In the genomic region with DNA sequence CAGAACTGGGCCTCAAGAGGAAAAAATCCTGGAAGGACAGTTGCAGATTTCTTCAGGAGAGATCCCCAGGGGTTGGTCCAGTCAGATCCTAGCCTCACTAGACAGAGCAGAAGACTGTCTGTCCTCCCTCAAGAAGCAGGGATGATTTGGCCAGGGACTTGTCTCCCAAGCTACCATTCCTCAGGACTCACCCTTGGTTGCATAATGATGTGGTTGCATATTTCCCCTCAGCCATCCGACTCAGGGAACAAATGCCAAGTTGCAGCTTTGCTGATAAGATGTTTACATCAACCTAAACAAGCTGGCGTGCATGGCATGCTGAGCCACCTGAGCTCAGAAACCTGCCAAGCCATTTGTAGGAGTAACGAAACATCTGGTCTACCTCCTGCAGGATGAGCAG, we compare ENCODE assay signal across 25 mouse cellular contexts. TPM values are rescaled to one million over a fixed set of nuclear protein-coding genes. Genes with fewer than 3 reads are reported as not detected.
A peak's percentile ranks its signal among the peaks of the same experiment; 100 is the strongest.
DNase-seq lines count a peak whose midpoint lies in the region; ATAC-seq and TF ChIP-seq lines count a peak whose summit lies in the region.
"Had no signal": no experiment of that assay in that cellular context is flagged by ENCODE, and none has a peak within 500 bp of the region (broad histone marks: within the 10 kb centered on the region; RNA-seq: fewer than 3 reads in every experiment).

No protein-coding gene starts in this region.

- WGBS in lung, adult 2 months = 50% methylated on average over 3 of the region's 3 CpGs
- WGBS in lung, embryonic 16.5 days = 45% methylated on average over 3 of the region's 3 CpGs
- WGBS in midbrain, embryonic 11.5 days = 91% methylated on average over 3 of the region's 3 CpGs
- 82% methylated on average over 3 of the region's 3 CpGs for WGBS in midbrain, postnatal 0 days
- 60% methylated on average over 3 of the region's 3 CpGs for WGBS in intestine, embryonic 15.5 days

- H3K9ac ChIP-seq in lung, embryonic 16.5 days (ENCODE audit: low read length) = no peak overlapping the region
- no peak overlapping the region for H3K9ac ChIP-seq in midbrain, embryonic 11.5 days (ENCODE audit: low read length)
- no peak overlapping the region for H3K9ac ChIP-seq in midbrain, postnatal 0 days (replicated peaks; ENCODE audit: low read length, poor library complexity, severe bottlenecking)
- H3K9ac ChIP-seq in intestine, embryonic 15.5 days = no peak overlapping the region
- H3K9ac ChIP-seq: embryonic facial prominence, embryonic 13.5 days; forebrain, embryonic 13.5 days; heart, embryonic 12.5 days; heart, embryonic 15.5 days; hindbrain, embryonic 14.5 days had no signal

- H3K4me1 ChIP-seq in lung, adult 2 months (ENCODE audit: control insufficient read depth, insufficient read depth, low read length) = peaks cover 3% of the 10 kb centered on the region; the same call in 1 of the 2 replicates
- peaks cover 12% of the 10 kb centered on the region for H3K4me1 ChIP-seq in lung, embryonic 16.5 days (replicated peaks; ENCODE audit: control insufficient read depth, insufficient read depth, low read length)
- no peaks in the 10 kb centered on the region for H3K4me1 ChIP-seq in midbrain, embryonic 11.5 days (ENCODE audit: control insufficient read depth, insufficient read depth, low read length)
- no peaks in the 10 kb centered on the region for H3K4me1 ChIP-seq in midbrain, postnatal 0 days (ENCODE audit: insufficient read depth, low read length)
- H3K4me1 ChIP-seq in intestine, embryonic 15.5 days (replicated peaks) = 0 out of 2 replicates have a peak, but pooled peaks cover 6% of the 10 kb centered on the region
- H3K4me1 ChIP-seq: forebrain, embryonic 13.5 days had no signal

- H3K27me3 ChIP-seq in lung, embryonic 16.5 days (ENCODE audit: control insufficient read depth, insufficient read depth, low read depth, low read length) = peaks cover 17% of the 10 kb centered on the region
- H3K27me3 ChIP-seq in midbrain, embryonic 11.5 days (ENCODE audit: control insufficient read depth, insufficient read depth, low read length) = peaks cover 6% of the 10 kb centered on the region; the same call in 1 of the 2 replicates
- peaks cover 5% of the 10 kb centered on the region for H3K27me3 ChIP-seq in midbrain, postnatal 0 days (ENCODE audit: insufficient read depth, low read length)
- peaks cover 6% of the 10 kb centered on the region for H3K27me3 ChIP-seq in intestine, embryonic 15.5 days (replicated peaks)

- no peak overlapping the region for H3K4me2 ChIP-seq in lung, embryonic 16.5 days (ENCODE audit: low read depth, low read length)
- no peak overlapping the region for H3K4me2 ChIP-seq in midbrain, embryonic 11.5 days
- no peak overlapping the region for H3K4me2 ChIP-seq in midbrain, postnatal 0 days (ENCODE audit: low read depth, low read length, poor library complexity, severe bottlenecking)
- H3K4me2 ChIP-seq in intestine, embryonic 15.5 days (replicated peaks) = no peak overlapping the region
- H3K4me2 ChIP-seq: embryonic facial prominence, embryonic 13.5 days; forebrain, embryonic 13.5 days; heart, embryonic 12.5 days; heart, embryonic 15.5 days; hindbrain, embryonic 14.5 days had no signal

- peak; percentile 66 for ATAC-seq in lung, embryonic 16.5 days (ENCODE audit: low read depth)
- no peak for ATAC-seq in midbrain, embryonic 11.5 days (ENCODE audit: low FRiP score)
- ATAC-seq in midbrain, postnatal 0 days (ENCODE audit: low FRiP score) = no peak
- ATAC-seq in intestine, embryonic 15.5 days = no peak
- ATAC-seq: CD4-positive, CD25-positive, alpha-beta regulatory T cell, adult 4 months; forebrain, embryonic 13.5 days had no signal

- H3K27ac ChIP-seq in lung, embryonic 16.5 days (ENCODE audit: low read length) = no peak overlapping the region
- H3K27ac ChIP-seq in midbrain, embryonic 11.5 days (ENCODE audit: low read depth, low read length) = no peak overlapping the region
- no peak overlapping the region for H3K27ac ChIP-seq in midbrain, postnatal 0 days (ENCODE audit: low read depth, low read length)
- no peak overlapping the region for H3K27ac ChIP-seq in intestine, embryonic 15.5 days
- H3K27ac ChIP-seq: embryonic facial prominence, embryonic 10.5 days; embryonic facial prominence, embryonic 13.5 days; forebrain, embryonic 13.5 days; heart, embryonic 15.5 days; hindbrain, embryonic 14.5 days; hindbrain, postnatal 0 days had no signal

- H3K4me3 ChIP-seq in lung, adult 2 months (replicated peaks; ENCODE audit: extremely low read depth, low read depth, low read length) = no peak overlapping the region
- H3K4me3 ChIP-seq in lung, embryonic 16.5 days (ENCODE audit: low read length) = no peak overlapping the region
- no peak overlapping the region for H3K4me3 ChIP-seq in midbrain, embryonic 11.5 days (ENCODE audit: low read depth, low read length)
- H3K4me3 ChIP-seq in midbrain, postnatal 0 days (ENCODE audit: low read depth, low read length) = no peak overlapping the region
- H3K4me3 ChIP-seq in intestine, embryonic 15.5 days (replicated peaks) = no peak overlapping the region
- H3K4me3 ChIP-seq: embryonic facial prominence, embryonic 10.5 days; embryonic facial prominence, embryonic 13.5 days; erythroblast, embryonic 14.5 days; forebrain, embryonic 13.5 days; heart, embryonic 12.5 days; heart, embryonic 15.5 days had no signal

- peak; percentile 37 to 47 for DNase-seq in lung, adult 18-20 months
- DNase-seq in lung, adult 2 months = no peak
- DNase-seq in lung, postnatal 14 days = peak; percentile 43
- peak; percentile 31 to 51 for DNase-seq in lung, postnatal 4 days
- no peak for DNase-seq in midbrain, embryonic 11.5 days (ENCODE audit: low spot score, missing footprints)
- DNase-seq in midbrain, postnatal 0 days (ENCODE audit: low spot score) = no peak
- DNase-seq: cerebellum, adult 11 months; cerebellum, adult 2 months; cerebellum, postnatal 36 days; embryo, embryonic 11 days; gastrocnemius, postnatal 10 days; heart, adult 18-20 months had no signal

- H3K9me3 ChIP-seq in lung, embryonic 16.5 days (ENCODE audit: control insufficient read depth, low read length) = no peaks in the 10 kb centered on the region
- no peaks in the 10 kb centered on the region for H3K9me3 ChIP-seq in midbrain, embryonic 11.5 days (ENCODE audit: control insufficient read depth, low read length)
- no peaks in the 10 kb centered on the region for H3K9me3 ChIP-seq in midbrain, postnatal 0 days (ENCODE audit: low read length)
- no peaks in the 10 kb centered on the region for H3K9me3 ChIP-seq in intestine, embryonic 15.5 days
- H3K9me3 ChIP-seq: embryonic facial prominence, embryonic 10.5 days; embryonic facial prominence, embryonic 13.5 days; forebrain, embryonic 13.5 days; heart, embryonic 12.5 days; heart, embryonic 15.5 days had no signal

- no peak for TF ChIP-seq POLR2A in lung, adult 2 months (IDR thresholded peaks at IDR 0.05; ENCODE audit: borderline replicate concordance, extremely low read depth, low read depth, low read length)

- H3K36me3 ChIP-seq in lung, embryonic 16.5 days (ENCODE audit: control insufficient read depth, insufficient read depth, low read length) = no peaks in the 10 kb centered on the region
- no peaks in the 10 kb centered on the region for H3K36me3 ChIP-seq in midbrain, embryonic 11.5 days (ENCODE audit: control insufficient read depth, insufficient read depth, low read length)
- no peaks in the 10 kb centered on the region for H3K36me3 ChIP-seq in midbrain, postnatal 0 days (ENCODE audit: insufficient read depth, low read length)
- no peaks in the 10 kb centered on the region for H3K36me3 ChIP-seq in intestine, embryonic 15.5 days
- H3K36me3 ChIP-seq: embryonic facial prominence, embryonic 10.5 days; embryonic facial prominence, embryonic 13.5 days; heart, embryonic 12.5 days; heart, embryonic 15.5 days had no signal

- TF ChIP-seq CTCF in lung, adult 2 months (IDR thresholded peaks at IDR 0.05; ENCODE audit: insufficient read depth, low read length) = no peak
- TF ChIP-seq CTCF in midbrain, postnatal 0 days (IDR thresholded peaks at IDR 0.05) = no peak

RNA-seq across cellular contexts. Expression of a gene that starts 7.1 kb away (rescaled TPM):
- polyA plus RNA-seq in lung, adult 2 months (2012; rRNA removed) = 8.6 and 11.8 TPM in 2 replicates
- 3.3 and 3.8 TPM in 2 replicates for polyA plus RNA-seq in lung, embryonic 16.5 days (2015; fragmentation: Nextera tagmentation; extraction: Ambion mirVana)
- 0.33 and 0.57 TPM in 2 replicates for polyA plus RNA-seq in midbrain, embryonic 11.5 days (2014; fragmentation: Nextera tagmentation; extraction: Ambion mirVana)
- total RNA-seq in midbrain, postnatal 0 days (2014; rRNA removed) = 2.9 and 3.0 TPM in 2 replicates
- 1.2 and 1.9 TPM in 2 replicates for polyA plus RNA-seq in midbrain, postnatal 0 days (2015; fragmentation: Nextera tagmentation; extraction: Ambion mirVana)
- polyA plus RNA-seq in intestine, embryonic 15.5 days (2015; fragmentation: Nextera tagmentation; extraction: Ambion mirVana) = 13.5 and 14.0 TPM in 2 replicates
- total RNA-seq: MEL had no signal
- polyA plus RNA-seq: C2C12; erythroblast, embryonic 14.5 days had no signal

RNA-seq across cellular contexts. Expression of a gene that starts 27.2 kb away (rescaled TPM):
- 26.6 and 29.6 TPM in 2 replicates for polyA plus RNA-seq in lung, adult 2 months (2012; rRNA removed)
- 7.1 and 7.2 TPM in 2 replicates for polyA plus RNA-seq in lung, embryonic 16.5 days (2015; fragmentation: Nextera tagmentation; extraction: Ambion mirVana)
- polyA plus RNA-seq in midbrain, embryonic 11.5 days (2014; fragmentation: Nextera tagmentation; extraction: Ambion mirVana) = 2.8 and 3.2 TPM in 2 replicates
- 18.3 and 19.3 TPM in 2 replicates for total RNA-seq in midbrain, postnatal 0 days (2014; rRNA removed)
- polyA plus RNA-seq in midbrain, postnatal 0 days (2015; fragmentation: Nextera tagmentation; extraction: Ambion mirVana) = 4.7 and 5.9 TPM in 2 replicates
- polyA plus RNA-seq in intestine, embryonic 15.5 days (2015; fragmentation: Nextera tagmentation; extraction: Ambion mirVana) = 5.9 and 6.2 TPM in 2 replicates
- total RNA-seq: MEL had no signal
- polyA plus RNA-seq: C2C12; CD4-positive, CD25-positive, alpha-beta regulatory T cell, adult 4 months; erythroblast, embryonic 14.5 days had no signal

Comparison
In these comparisons a context has a peak if more than half of its experiments do, and no peak if none do; other contexts are left out.
1. DNase-seq: peak in lung, adult 18-20 months (2 of 2), lung, postnatal 14 days (single experiment) and lung, postnatal 4 days (2 of 2); none in lung, adult 2 months (single experiment), midbrain, embryonic 11.5 days (single experiment) and midbrain, postnatal 0 days (single experiment).